Mouse (Mus musculus) inflammation-experienced regulatory T-cells (primary cell): ENCODE results near the gene Lman2. TPM values are rescaled to one million over a fixed set of nuclear protein-coding genes. Genes with fewer than 3 reads are reported as not detected.

Source experiments
- polyA plus RNA-seq, 2 experiments: library from polyadenylated mRNA; unstranded; fragments of 100-300 nt; shearing (Covaris generic); gene quantifications; one replicate each; pipeline ENCODE4 v1.2.1; 2017

Gene Lman2
- 100 to 1,000 TPM; 138 to 149 TPM for polyA plus RNA-seq

GRCm38 (mm10) chr13:55362453-55363060 is at the start of gene Lman2:
Gene Lman2 (minus strand): TSS chr13:55362783.

GRCm38 (mm10) chr13:55398088-55398487 is 35.5 kb upstream of the Lman2 start, which contains the start of gene Slc34a1:
Gene Slc34a1 (plus strand): TSS chr13:55398187.

GRCm38 (mm10) chr13:55369531-55370114 is 7.0 kb upstream of the Lman2 start, which contains the start of gene Rgs14:
Gene Rgs14 (plus strand): TSS chr13:55369732.

GRCm38 (mm10) chr13:55329683-55330566 is 32.7 kb downstream of the Lman2 start, which contains the start of gene Mxd3:
Gene Mxd3 (minus strand): TSS chr13:55329823.

GRCm38 (mm10) chr13:55321434-55322129 is 41.0 kb downstream of the Lman2 start, which contains the start of gene Rab24:
Gene Rab24 (minus strand): TSS chr13:55321946.

GRCm38 (mm10) chr13:55319931-55320533 is 42.6 kb downstream of the Lman2 start, which contains the start of gene Prelid1:
Gene Prelid1 (plus strand): TSS chr13:55320500.

Other genes starting within 250 kb of the Lman2 start
- gene Gm17617, start 229.2 kb downstream of the Lman2 start, polyA plus RNA-seq, result not detected
- not detected for gene Fgfr4, start 210.1 kb downstream of the Lman2 start, polyA plus RNA-seq
- gene Nsd1, start 153.0 kb downstream of the Lman2 start, polyA plus RNA-seq, result 10 to 100 TPM; 61.8 to 69.0 TPM
- gene Prelid1, start 42.3 kb downstream of the Lman2 start, polyA plus RNA-seq, result 100 to 1,000 TPM; 286 to 289 TPM
- 100 to 1,000 TPM; 157 to 162 TPM for gene Rab24, start 40.8 kb downstream of the Lman2 start, polyA plus RNA-seq
- gene Mxd3, start 33.0 kb downstream of the Lman2 start, polyA plus RNA-seq, result 1 to 10 TPM in 1 of 2 experiments, under 1 TPM in 1; 0.51 to 1.2 TPM
- 100 to 1,000 TPM; 144 to 172 TPM for gene Rgs14, start 6.9 kb upstream of the Lman2 start, polyA plus RNA-seq
- under 1 TPM; 0.05 to 0.13 TPM for gene Slc34a1, start 35.4 kb upstream of the Lman2 start, polyA plus RNA-seq
- gene Pfn3, start 52.4 kb upstream of the Lman2 start, polyA plus RNA-seq, result not detected
- gene F12, start 64.0 kb upstream of the Lman2 start, polyA plus RNA-seq, result not detected
- 100 to 1,000 TPM; 281 to 356 TPM for gene Grk6, start 82.3 kb upstream of the Lman2 start, polyA plus RNA-seq
- 1 to 10 TPM; 1.7 to 2.1 TPM for gene Prr7, start 101.5 kb upstream of the Lman2 start, polyA plus RNA-seq
- gene Dbn1, start 125.3 kb upstream of the Lman2 start, polyA plus RNA-seq, result not detected
- 10 to 100 TPM; 14.8 to 15.1 TPM for gene Pdlim7, start 150.9 kb upstream of the Lman2 start, polyA plus RNA-seq
- 1 to 10 TPM; 2.4 to 8.6 TPM for gene Dok3, start 166.5 kb upstream of the Lman2 start, polyA plus RNA-seq
- 10 to 100 TPM; 78.5 to 92.3 TPM for gene Ddx41, start 173.9 kb upstream of the Lman2 start, polyA plus RNA-seq
- 10 to 100 TPM; 53.3 to 66.9 TPM for gene Fam193b, start 208.3 kb upstream of the Lman2 start, polyA plus RNA-seq
- 100 to 1,000 TPM; 266 to 288 TPM for gene Tmed9, start 210.9 kb upstream of the Lman2 start, polyA plus RNA-seq
- 10 to 100 TPM; 37.2 to 52.2 TPM for gene B4galt7, start 237.1 kb upstream of the Lman2 start, polyA plus RNA-seq